Mouse (Mus musculus): ENCODE results near the gene Mtus2. TPM values are rescaled to one million over a fixed set of nuclear protein-coding genes. Genes with fewer than 3 reads are reported as not detected.

Gene Mtus2
- polyA plus RNA-seq, 1 experiment from 2014 or later = 18.1 TPM

DNA sequence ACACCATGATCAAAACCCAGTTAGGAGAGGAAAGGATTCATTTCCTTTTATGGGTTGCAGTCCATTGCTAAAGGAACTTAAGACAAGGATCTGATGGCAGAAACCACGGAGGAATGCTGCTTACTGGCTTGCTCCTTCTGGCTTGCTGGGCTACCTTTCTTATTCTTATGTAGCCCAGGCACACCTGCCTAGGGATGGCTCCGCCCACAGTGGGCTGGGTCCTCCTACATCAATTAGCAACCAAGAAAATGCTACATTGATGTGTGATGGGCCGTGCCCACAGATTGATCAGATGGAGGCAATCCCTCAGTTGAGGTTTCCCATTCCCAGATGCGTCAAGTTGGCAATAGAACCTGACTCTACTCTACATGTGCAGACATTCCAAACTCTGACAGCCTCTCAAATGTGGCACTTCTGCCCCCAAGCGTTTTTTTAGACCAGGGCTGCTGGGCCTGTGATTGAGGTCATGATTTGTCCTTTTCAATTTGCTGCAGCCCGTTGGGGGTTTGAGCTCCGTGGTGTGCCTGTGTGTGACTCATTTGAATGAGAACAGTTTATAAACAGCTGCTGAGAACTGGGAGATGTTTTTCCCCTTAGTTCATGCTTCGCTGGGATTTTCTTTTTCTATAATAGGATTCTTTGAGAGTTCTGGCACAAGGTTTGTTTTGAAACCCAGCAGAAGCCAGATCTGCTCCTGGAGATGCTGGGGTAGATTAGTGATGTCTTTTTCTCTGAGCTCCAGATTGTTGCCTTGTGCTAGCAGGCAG is 173.8 kb downstream of the Mtus2 start:
- no peak overlapping the region for H3K4me2 ChIP-seq (replicated peaks; ENCODE audit: low read depth, low read length)
- peaks cover 6% of the 10 kb centered on the region; the same call in 1 of the 2 replicates for H3K4me1 ChIP-seq (ENCODE audit: control insufficient read depth, insufficient read depth, low read length)
- no peak overlapping the region for H3K4me3 ChIP-seq (ENCODE audit: low read depth, low read length)
- no peak overlapping the region for H3K9ac ChIP-seq (replicated peaks; ENCODE audit: low read depth, low read length)
- WGBS = 46% methylated on average over 8 of the region's 8 CpGs
- ATAC-seq (ENCODE audit: insufficient number of reproducible peaks, insufficient read depth, low FRiP score, low read depth) = no peak
- H3K27me3 ChIP-seq (ENCODE audit: control insufficient read depth, insufficient read depth, low read length) = no peaks in the 10 kb centered on the region
- H3K36me3 ChIP-seq (ENCODE audit: control insufficient read depth, insufficient read depth, low read length) = no peaks in the 10 kb centered on the region
- peak overlapping the region; percentile 69; the same call in 1 of the 2 replicates for H3K27ac ChIP-seq (ENCODE audit: low read length)
- no peaks in the 10 kb centered on the region for H3K9me3 ChIP-seq (ENCODE audit: control insufficient read depth, low read depth, low read length)

DNA sequence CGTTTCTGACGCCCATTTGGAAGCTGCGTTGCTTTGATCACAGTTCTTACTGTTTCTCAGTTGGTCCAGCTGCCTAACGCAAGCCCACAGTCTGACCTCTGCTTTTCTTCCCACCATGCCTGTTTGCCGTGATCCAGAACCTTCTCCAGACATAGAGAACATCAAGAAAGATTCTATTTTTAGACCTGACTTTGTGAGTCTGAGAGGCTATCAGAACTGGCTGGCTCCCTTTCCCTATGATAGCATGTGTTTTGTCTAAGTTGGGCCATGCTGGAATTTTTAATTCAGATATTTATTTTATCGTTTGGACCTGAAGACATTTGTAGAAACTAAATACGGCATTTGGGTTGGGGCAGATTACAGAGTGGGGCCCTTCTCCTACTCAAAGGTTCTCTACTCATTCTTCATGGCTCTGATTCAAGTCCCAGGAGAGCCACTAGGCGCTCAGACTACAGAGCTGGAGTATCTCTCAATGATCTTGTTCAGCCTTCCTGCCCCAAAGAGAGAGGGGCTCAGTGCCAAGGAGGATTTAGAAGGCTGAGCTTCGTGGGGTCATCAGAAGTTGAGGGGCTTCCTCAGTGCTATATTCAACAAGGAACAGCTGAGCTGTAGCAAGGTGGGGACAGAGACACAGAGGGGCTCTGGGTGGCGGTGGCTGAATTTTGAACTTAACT is 174.5 kb downstream of the Mtus2 start:
- Histone ChIP-seq H3K4me1 (ENCODE audit: control insufficient read depth, insufficient read depth, low read length) (peaks cover 6% of the 10 kb centered on the region; the same call in 1 of the 2 replicates), H3K9ac (replicated peaks; ENCODE audit: low read depth, low read length) (no peak overlapping the region), H3K9me3 (ENCODE audit: control insufficient read depth, low read depth, low read length) (no peaks in the 10 kb centered on the region), H3K4me2 (replicated peaks; ENCODE audit: low read depth, low read length) (no peak overlapping the region), H3K27me3 (ENCODE audit: control insufficient read depth, insufficient read depth, low read length) (no peaks in the 10 kb centered on the region), H3K4me3 (ENCODE audit: low read depth, low read length) (no peak overlapping the region), H3K36me3 (ENCODE audit: control insufficient read depth, insufficient read depth, low read length) (no peaks in the 10 kb centered on the region), H3K27ac (ENCODE audit: low read length) (peak overlapping the region; percentile 69; the same call in 1 of the 2 replicates)
- 48% methylated on average over 10 of the region's 10 CpGs for WGBS
- no peak for ATAC-seq (ENCODE audit: insufficient number of reproducible peaks, insufficient read depth, low FRiP score, low read depth)

DNA sequence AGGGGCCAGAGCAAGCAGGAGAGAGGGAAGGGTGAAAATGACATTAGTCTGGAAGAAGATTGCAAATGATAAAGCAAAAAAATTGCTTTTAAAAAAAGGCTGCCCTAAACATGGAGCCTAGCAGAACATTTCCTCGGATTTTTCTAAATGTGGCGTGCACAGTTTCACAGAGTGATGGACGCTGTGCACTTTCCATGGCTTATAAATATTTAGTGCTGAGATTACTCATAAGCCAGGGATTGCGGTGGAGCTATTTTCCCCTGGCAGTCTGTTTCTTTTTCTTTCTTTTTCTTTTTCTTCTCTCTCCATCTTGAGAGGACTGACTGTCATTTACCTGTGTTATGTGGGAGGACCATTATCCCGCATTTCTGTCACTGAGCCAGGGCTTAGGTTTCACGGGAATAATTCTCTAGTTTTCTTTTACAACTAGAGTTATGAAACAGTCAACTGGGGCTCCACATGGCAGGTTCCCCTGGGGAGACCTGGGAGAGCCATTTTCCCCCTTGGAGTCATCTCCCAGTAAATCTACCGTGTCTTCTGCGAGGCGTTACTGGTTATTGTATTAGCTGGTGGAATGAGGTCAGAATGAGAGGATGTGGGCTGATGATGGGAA is 176.4 kb downstream of the Mtus2 start:
- ATAC-seq (ENCODE audit: insufficient number of reproducible peaks, insufficient read depth, low FRiP score, low read depth) = no peak
- no peak overlapping the region for H3K9ac ChIP-seq (replicated peaks; ENCODE audit: low read depth, low read length)
- no peak overlapping the region for H3K27ac ChIP-seq (ENCODE audit: low read length)
- no peaks in the 10 kb centered on the region for H3K36me3 ChIP-seq (ENCODE audit: control insufficient read depth, insufficient read depth, low read length)
- no peak overlapping the region for H3K4me2 ChIP-seq (replicated peaks; ENCODE audit: low read depth, low read length)
- WGBS = 48% methylated on average over 9 of the region's 9 CpGs
- H3K27me3 ChIP-seq (ENCODE audit: control insufficient read depth, insufficient read depth, low read length) = no peaks in the 10 kb centered on the region
- H3K4me3 ChIP-seq (ENCODE audit: low read depth, low read length) = no peak overlapping the region
- H3K4me1 ChIP-seq (ENCODE audit: control insufficient read depth, insufficient read depth, low read length) = peaks cover 6% of the 10 kb centered on the region; the same call in 1 of the 2 replicates
- H3K9me3 ChIP-seq (ENCODE audit: control insufficient read depth, low read depth, low read length) = no peaks in the 10 kb centered on the region

DNA sequence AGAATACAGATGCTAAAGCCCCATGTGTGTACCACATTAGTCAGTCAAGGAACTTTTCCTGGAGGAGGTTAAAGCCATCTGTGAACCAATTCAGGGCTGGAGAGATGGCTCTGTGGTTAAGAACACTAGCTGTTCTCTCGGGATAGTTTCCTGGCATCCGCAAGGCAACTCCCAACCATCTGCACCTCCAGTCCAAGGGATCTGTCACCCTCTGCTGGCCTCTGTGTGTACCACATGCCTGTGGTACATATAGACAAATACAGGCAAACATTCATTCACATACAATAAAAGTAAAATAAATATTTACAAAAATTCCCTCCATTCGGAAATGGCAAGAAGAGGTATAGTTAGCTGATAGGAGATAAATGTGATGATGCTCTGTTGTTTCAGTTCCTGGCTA is 184.5 kb downstream of the Mtus2 start:
- Histone ChIP-seq H3K36me3 (ENCODE audit: control insufficient read depth, insufficient read depth, low read length) (no peaks in the 10 kb centered on the region), H3K9ac (replicated peaks; ENCODE audit: low read depth, low read length) (no peak overlapping the region), H3K27ac (ENCODE audit: low read length) (no peak overlapping the region), H3K27me3 (ENCODE audit: control insufficient read depth, insufficient read depth, low read length) (no peaks in the 10 kb centered on the region), H3K9me3 (ENCODE audit: control insufficient read depth, low read depth, low read length) (no peaks in the 10 kb centered on the region), H3K4me2 (replicated peaks; ENCODE audit: low read depth, low read length) (no peak overlapping the region), H3K4me1 (ENCODE audit: control insufficient read depth, insufficient read depth, low read length) (no peaks in the 10 kb centered on the region), H3K4me3 (ENCODE audit: low read depth, low read length) (no peak overlapping the region)
- ATAC-seq (ENCODE audit: insufficient number of reproducible peaks, insufficient read depth, low FRiP score, low read depth) = no peak
- WGBS = 88% methylated on average over 3 of the region's 3 CpGs

DNA sequence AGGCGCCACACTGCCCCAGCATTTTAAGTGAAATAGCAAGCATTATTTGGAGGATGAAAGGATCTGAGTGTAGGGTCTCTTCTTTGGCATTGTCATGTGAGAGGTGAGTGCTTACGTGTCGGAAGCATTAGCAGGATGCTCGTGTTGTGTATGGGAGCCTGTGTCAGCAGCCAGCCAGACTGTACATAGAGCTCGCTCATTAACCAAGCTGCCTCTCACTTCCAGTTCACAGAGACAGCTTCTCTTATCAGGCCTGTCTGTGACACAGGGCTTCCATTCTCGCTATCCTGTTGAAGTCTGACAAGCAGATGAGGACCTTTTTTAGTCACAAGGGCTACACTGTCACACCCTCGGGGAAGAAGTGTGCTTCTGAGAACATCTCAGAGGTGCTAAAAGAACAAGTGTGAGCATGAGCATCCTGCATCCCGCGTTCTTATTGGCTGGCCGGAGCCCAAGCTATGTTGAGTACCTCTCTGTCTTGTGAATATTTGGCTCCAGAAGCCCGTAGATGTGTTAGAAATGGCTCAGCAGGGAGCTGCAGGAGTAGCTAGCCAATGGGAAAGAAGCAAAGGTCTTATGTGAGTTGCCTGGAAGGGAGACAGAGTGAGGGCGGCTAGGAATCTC is 189.2 kb downstream of the Mtus2 start:
- Histone ChIP-seq H3K4me3 (ENCODE audit: low read depth, low read length) (no peak overlapping the region), H3K27me3 (ENCODE audit: control insufficient read depth, insufficient read depth, low read length) (no peaks in the 10 kb centered on the region), H3K36me3 (ENCODE audit: control insufficient read depth, insufficient read depth, low read length) (no peaks in the 10 kb centered on the region), H3K9me3 (ENCODE audit: control insufficient read depth, low read depth, low read length) (peaks cover 5% of the 10 kb centered on the region; the same call in 1 of the 2 replicates), H3K4me2 (replicated peaks; ENCODE audit: low read depth, low read length) (no peak overlapping the region), H3K9ac (replicated peaks; ENCODE audit: low read depth, low read length) (no peak overlapping the region), H3K4me1 (ENCODE audit: control insufficient read depth, insufficient read depth, low read length) (no peaks in the 10 kb centered on the region), H3K27ac (ENCODE audit: low read length) (no peak overlapping the region)
- no peak for ATAC-seq (ENCODE audit: insufficient number of reproducible peaks, insufficient read depth, low FRiP score, low read depth)
- 71% methylated on average over 12 of the region's 12 CpGs for WGBS

DNA sequence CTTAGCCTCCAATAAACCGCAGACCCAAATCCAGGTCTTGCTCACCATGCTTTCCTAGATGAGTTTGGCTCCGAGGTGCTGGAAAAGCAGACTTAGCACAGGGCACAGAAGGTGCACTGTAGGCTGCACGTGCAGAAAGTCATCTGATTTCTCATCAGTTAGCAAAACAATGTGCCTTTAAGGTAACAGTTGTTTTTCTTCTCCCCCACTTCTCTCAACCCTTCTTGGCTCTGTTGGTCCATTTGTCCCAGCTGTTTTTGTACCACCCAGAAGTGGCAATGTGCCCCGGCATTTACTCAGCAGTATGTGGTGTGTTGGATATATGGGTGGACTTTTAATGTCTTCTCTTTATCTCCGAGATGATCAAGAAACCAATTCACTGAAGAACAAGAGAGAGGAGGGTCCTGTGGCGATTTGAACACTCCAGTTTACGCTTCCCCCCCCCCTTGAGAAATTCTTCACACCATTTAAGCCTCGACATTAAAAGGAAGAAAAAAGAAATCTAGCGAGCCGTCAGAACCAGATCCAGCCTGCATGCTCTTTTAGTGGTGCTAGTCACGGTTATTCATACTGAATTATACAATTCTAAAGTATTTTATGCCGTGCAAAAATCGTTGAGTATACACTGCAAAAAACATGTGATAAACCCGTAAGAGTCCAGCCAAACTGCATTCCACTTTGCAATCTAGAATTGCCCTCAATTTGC is 194.9 kb downstream of the Mtus2 start:
- no peak overlapping the region for H3K4me2 ChIP-seq (replicated peaks; ENCODE audit: low read depth, low read length)
- H3K9me3 ChIP-seq (ENCODE audit: control insufficient read depth, low read depth, low read length) = peaks cover 5% of the 10 kb centered on the region; the same call in 1 of the 2 replicates
- H3K27me3 ChIP-seq (ENCODE audit: control insufficient read depth, insufficient read depth, low read length) = no peaks in the 10 kb centered on the region
- no peak overlapping the region for H3K27ac ChIP-seq (ENCODE audit: low read length)
- H3K4me1 ChIP-seq (ENCODE audit: control insufficient read depth, insufficient read depth, low read length) = no peaks in the 10 kb centered on the region
- ATAC-seq (ENCODE audit: insufficient number of reproducible peaks, insufficient read depth, low FRiP score, low read depth) = no peak
- H3K9ac ChIP-seq (replicated peaks; ENCODE audit: low read depth, low read length) = no peak overlapping the region
- H3K36me3 ChIP-seq (ENCODE audit: control insufficient read depth, insufficient read depth, low read length) = no peaks in the 10 kb centered on the region
- WGBS = 71% methylated on average over 14 of the region's 14 CpGs
- no peak overlapping the region for H3K4me3 ChIP-seq (ENCODE audit: low read depth, low read length)

DNA sequence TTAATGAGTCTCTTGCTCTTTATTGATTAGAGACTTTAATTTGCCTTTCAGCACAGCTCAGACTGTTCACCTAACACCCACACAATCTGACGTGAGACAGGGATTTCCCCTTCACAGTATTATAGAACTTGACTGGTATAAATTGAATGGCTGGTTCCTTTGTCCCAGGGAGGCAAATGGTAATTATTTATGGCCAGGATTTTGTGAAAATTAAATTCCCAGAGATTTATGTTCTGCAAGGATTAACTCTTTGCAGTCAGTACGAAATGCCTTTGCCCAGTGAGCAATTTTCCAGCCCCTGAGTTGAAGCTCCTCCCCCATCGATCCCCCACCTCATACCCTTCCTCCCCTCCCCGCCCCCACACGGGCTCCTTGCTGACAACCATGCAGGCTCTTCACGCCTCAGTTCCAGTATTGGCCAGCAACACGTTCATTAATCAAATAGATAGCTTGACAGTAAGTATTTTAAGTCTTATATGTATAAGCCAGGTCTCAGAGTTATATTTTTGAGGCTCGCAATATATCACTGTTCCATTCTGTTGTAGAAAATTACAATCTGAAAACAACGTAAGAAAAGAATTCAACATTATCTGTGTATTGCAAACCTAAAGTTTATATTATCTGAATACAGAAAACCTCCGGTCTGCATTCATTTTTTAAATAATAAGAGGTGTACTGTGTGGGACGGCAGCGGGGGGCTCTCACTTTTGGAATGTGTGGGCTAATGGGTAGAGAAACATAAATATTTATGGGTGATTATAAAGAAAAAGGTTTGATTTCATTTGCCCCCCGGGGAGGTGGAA is 195.7 kb downstream of the Mtus2 start:
- Histone ChIP-seq H3K36me3 (ENCODE audit: control insufficient read depth, insufficient read depth, low read length) (no peaks in the 10 kb centered on the region), H3K27me3 (ENCODE audit: control insufficient read depth, insufficient read depth, low read length) (no peaks in the 10 kb centered on the region), H3K4me1 (ENCODE audit: control insufficient read depth, insufficient read depth, low read length) (no peaks in the 10 kb centered on the region), H3K4me3 (ENCODE audit: low read depth, low read length) (no peak overlapping the region), H3K4me2 (replicated peaks; ENCODE audit: low read depth, low read length) (no peak overlapping the region), H3K9me3 (ENCODE audit: control insufficient read depth, low read depth, low read length) (peaks cover 5% of the 10 kb centered on the region; the same call in 1 of the 2 replicates), H3K27ac (ENCODE audit: low read length) (no peak overlapping the region), H3K9ac (replicated peaks; ENCODE audit: low read depth, low read length) (no peak overlapping the region)
- ATAC-seq (ENCODE audit: insufficient number of reproducible peaks, insufficient read depth, low FRiP score, low read depth) = no peak
- WGBS = 39% methylated on average over 13 of the region's 13 CpGs

All from stomach, embryonic 14.5 days (tissue).